Mouse (Mus musculus) neural tube, embryonic 15.5 days (tissue): ENCODE measurements at regions not wholly inside any gene's neighbourhood (a gene's known extent, or its start where the extent isn't known, plus 50 kb on each side); places are given as distances from the start of the nearest gene placed in this dataset.

Source experiments
- ATAC-seq: fragments of 200-750 bp; cut with Nextera tagmentation; 2 replicates; pipeline ENCODE4 v1.8.0; 2017; ENCODE audit warnings: mild to moderate bottlenecking, moderate TSS enrichment, moderate library complexity; ENCODE audit not compliant: low FRiP score
- H3K27ac ChIP-seq: fragments of 300-500 bp; sonication (generic); replicated peaks from 2 replicates; pipeline ENCODE4 v1.5.1; 2015; ENCODE audit warnings: mild to moderate bottlenecking, inconsistent platforms
- H3K27me3 ChIP-seq: fragments of 300-500 bp; sonication (generic); replicated peaks from 2 replicates; pipeline ENCODE4 v1.6.1; 2015; ENCODE audit warnings: inconsistent platforms
- H3K36me3 ChIP-seq: fragments of 300-500 bp; sonication (generic); 2 replicates; pipeline ENCODE4 v1.6.1; 2015; ENCODE audit warnings: inconsistent platforms
- H3K4me1 ChIP-seq: fragments of 300-500 bp; sonication (generic); 2 replicates; pipeline ENCODE4 v1.6.1; 2015; ENCODE audit warnings: inconsistent platforms
- H3K4me2 ChIP-seq: fragments of 300-500 bp; sonication (generic); 2 replicates; pipeline ENCODE4 v1.6.1; 2015; ENCODE audit warnings: inconsistent platforms, mild to moderate bottlenecking, moderate library complexity
- H3K4me3 ChIP-seq: fragments of 300-500 bp; sonication (generic); replicated peaks from 2 replicates; pipeline ENCODE4 v1.5.1; 2015; ENCODE audit warnings: mild to moderate bottlenecking, inconsistent platforms
- H3K9ac ChIP-seq: fragments of 300-500 bp; sonication (generic); replicated peaks from 2 replicates; pipeline ENCODE4 v1.6.1; 2015; ENCODE audit warnings: mild to moderate bottlenecking, inconsistent platforms
- H3K9me3 ChIP-seq: fragments of 300-500 bp; sonication (generic); replicated peaks from 2 replicates; pipeline ENCODE4 v1.6.1; 2016; ENCODE audit warnings: inconsistent platforms
- WGBS: fragments of 180-500 bp; shearing (Covaris S2); methylation state at CpG from one replicate; pipeline ENCODE4 v1.1.7; 2015; ENCODE audit warnings: mixed read lengths; 5-methylcytosine and 5-hydroxymethylcytosine counted together

DNA sequence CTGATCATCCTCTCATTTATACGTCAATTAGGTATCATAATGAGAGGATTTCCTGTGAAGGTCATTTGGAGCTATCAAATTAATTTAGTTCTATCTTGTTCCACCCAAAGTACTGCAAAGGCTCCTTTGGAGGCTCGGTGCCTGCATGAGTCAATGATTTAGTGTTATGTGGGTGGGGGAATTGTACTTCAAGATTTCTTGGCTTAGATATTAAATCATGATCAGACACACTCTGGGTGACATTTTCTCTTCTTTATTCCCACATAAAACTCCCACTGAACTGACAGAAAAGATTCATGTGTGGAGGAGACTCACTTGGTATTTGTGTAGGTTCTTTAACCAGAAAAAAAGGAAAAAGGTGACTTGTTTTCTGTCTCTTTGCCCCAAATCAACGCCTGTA, 372.6 kb upstream of the Actbl2 start:
- Histone ChIP-seq H3K4me2 (no peak overlapping the region), H3K36me3 (no peaks in the 10 kb centered on the region), H3K9ac (no peak overlapping the region), H3K4me3 (no peak overlapping the region), H3K27me3 (no peaks in the 10 kb centered on the region), H3K4me1 (no peaks in the 10 kb centered on the region), H3K27ac (no peak overlapping the region), H3K9me3 (no peaks in the 10 kb centered on the region)
- no peak for ATAC-seq
- WGBS = 47% methylated on average over 3 of the region's 3 CpGs

- WGBS = 67% methylated on average over 10 of the region's 10 CpGs
- Histone ChIP-seq H3K27me3 (no peaks in the 10 kb centered on the region), H3K27ac (no peak overlapping the region), H3K36me3 (no peaks in the 10 kb centered on the region), H3K9ac (no peak overlapping the region), H3K4me2 (no peak overlapping the region), H3K4me3 (no peak overlapping the region), H3K9me3 (no peaks in the 10 kb centered on the region), H3K4me1 (no peaks in the 10 kb centered on the region)
- no peak for ATAC-seq
Measured at GRCm38 (mm10) chr13:110882661-110883172, 372.1 kb upstream of the Actbl2 start.

DNA sequence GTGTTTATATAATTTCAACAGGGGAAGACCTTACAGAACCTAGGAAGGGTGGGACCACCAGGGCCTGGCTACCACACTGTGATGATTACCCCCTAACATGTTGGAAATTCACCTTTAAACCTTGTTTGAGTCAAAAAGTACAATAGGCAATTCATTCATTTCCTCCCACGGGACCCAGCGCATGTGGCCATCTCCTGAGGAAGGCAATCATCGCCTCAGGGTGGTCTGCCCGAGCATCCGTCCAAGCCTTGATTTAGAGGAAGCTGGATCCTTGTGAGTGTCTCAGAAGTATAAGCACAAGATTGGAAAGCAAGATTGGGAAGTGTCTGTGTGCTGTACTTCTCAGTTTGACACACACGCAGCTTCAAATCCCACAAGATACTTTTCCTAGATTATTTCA, 360.9 kb upstream of the Actbl2 start:
- Histone ChIP-seq H3K27me3 (no peaks in the 10 kb centered on the region), H3K4me1 (no peaks in the 10 kb centered on the region), H3K9me3 (no peaks in the 10 kb centered on the region), H3K27ac (no peak overlapping the region), H3K36me3 (no peaks in the 10 kb centered on the region), H3K9ac (no peak overlapping the region), H3K4me3 (no peak overlapping the region), H3K4me2 (no peak overlapping the region)
- ATAC-seq = no peak
- WGBS = 77% methylated on average over 6 of the region's 6 CpGs

DNA sequence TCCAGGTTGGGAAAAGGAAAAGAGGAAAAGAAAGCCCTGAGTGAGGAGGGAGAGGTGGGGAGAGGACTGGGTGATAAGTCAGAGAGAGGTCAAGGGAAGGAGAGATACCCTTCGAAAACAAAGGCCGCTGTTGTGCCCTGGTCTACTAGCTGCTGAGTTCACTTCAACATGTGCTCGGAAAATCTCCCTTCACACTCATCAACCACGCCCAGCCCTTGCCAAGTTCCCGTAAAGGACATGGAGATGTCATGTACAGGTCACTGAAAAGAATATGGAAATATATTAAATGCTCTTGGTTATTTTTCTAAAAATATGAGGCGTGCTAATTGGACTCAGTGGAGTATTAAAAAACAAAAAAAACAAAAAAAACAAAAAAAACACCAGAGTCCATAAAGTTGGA, 359.5 kb upstream of the Actbl2 start:
- H3K27me3 ChIP-seq = no peaks in the 10 kb centered on the region
- no peaks in the 10 kb centered on the region for H3K36me3 ChIP-seq
- H3K4me2 ChIP-seq = no peak overlapping the region
- H3K27ac ChIP-seq = no peak overlapping the region
- no peaks in the 10 kb centered on the region for H3K4me1 ChIP-seq
- no peak overlapping the region for H3K4me3 ChIP-seq
- no peaks in the 10 kb centered on the region for H3K9me3 ChIP-seq
- no peak overlapping the region for H3K9ac ChIP-seq
- 83% methylated on average over 6 of the region's 6 CpGs for WGBS
- ATAC-seq = no peak

GRCm38 (mm10) chr13:110895900-110896299, 358.9 kb upstream of the Actbl2 start:
- H3K4me3 ChIP-seq = no peak overlapping the region
- 79% methylated on average over 8 of the region's 8 CpGs for WGBS
- H3K4me1 ChIP-seq = no peaks in the 10 kb centered on the region
- no peaks in the 10 kb centered on the region for H3K36me3 ChIP-seq
- no peak overlapping the region for H3K9ac ChIP-seq
- ATAC-seq = no peak
- H3K27me3 ChIP-seq = no peaks in the 10 kb centered on the region
- H3K4me2 ChIP-seq = no peak overlapping the region
- no peak overlapping the region for H3K27ac ChIP-seq
- no peaks in the 10 kb centered on the region for H3K9me3 ChIP-seq

DNA sequence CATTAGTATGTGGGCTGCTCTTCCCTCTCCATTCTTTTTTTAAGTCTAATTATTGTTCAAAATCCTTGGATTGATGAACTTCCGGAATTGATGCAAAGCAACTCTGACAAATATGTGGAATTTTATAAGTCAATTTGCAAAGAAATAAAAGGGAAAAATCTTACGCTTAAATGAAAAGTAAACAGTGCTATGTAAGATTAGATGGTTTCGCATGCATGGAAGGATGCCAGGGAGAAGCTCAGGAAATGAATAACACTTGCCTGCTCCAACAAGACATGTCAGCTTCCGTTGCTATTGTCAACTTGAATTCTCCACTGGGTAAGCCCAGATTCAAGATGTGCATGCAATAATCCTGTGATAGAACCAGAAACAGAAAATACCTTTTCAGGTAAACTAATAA, 357.2 kb upstream of the Actbl2 start:
- no peaks in the 10 kb centered on the region for H3K27me3 ChIP-seq
- no peaks in the 10 kb centered on the region for H3K4me1 ChIP-seq
- no peak overlapping the region for H3K4me2 ChIP-seq
- H3K9ac ChIP-seq = no peak overlapping the region
- 66% methylated on average over 4 of the region's 4 CpGs for WGBS
- no peaks in the 10 kb centered on the region for H3K9me3 ChIP-seq
- no peak for ATAC-seq
- H3K36me3 ChIP-seq = no peaks in the 10 kb centered on the region
- no peak overlapping the region for H3K4me3 ChIP-seq
- H3K27ac ChIP-seq = no peak overlapping the region

GRCm38 (mm10) chr13:110902994-110903644, 351.7 kb upstream of the Actbl2 start:
- no peak overlapping the region for H3K27ac ChIP-seq
- no peak for ATAC-seq
- H3K4me3 ChIP-seq = no peak overlapping the region
- no peak overlapping the region for H3K4me2 ChIP-seq
- H3K4me1 ChIP-seq = 0 out of 2 replicates have a peak, but pooled peaks cover 4% of the 10 kb centered on the region
- H3K36me3 ChIP-seq = no peaks in the 10 kb centered on the region
- H3K9ac ChIP-seq = no peak overlapping the region
- WGBS = 73% methylated on average over 7 of the region's 7 CpGs
- H3K9me3 ChIP-seq = no peaks in the 10 kb centered on the region
- no peaks in the 10 kb centered on the region for H3K27me3 ChIP-seq

GRCm38 (mm10) chr13:110907319-110907955, 347.4 kb upstream of the Actbl2 start:
- no peak overlapping the region for H3K9ac ChIP-seq
- H3K4me2 ChIP-seq = no peak overlapping the region
- H3K36me3 ChIP-seq = no peaks in the 10 kb centered on the region
- H3K27me3 ChIP-seq = no peaks in the 10 kb centered on the region
- no peak overlapping the region for H3K4me3 ChIP-seq
- H3K9me3 ChIP-seq = no peaks in the 10 kb centered on the region
- WGBS = 63% methylated on average over 6 of the region's 6 CpGs
- no peak overlapping the region for H3K27ac ChIP-seq
- no peak for ATAC-seq
- H3K4me1 ChIP-seq = 0 out of 2 replicates have a peak, but pooled peaks cover 4% of the 10 kb centered on the region

GRCm38 (mm10) chr13:110911866-110912265, 342.9 kb upstream of the Actbl2 start:
- no peaks in the 10 kb centered on the region for H3K36me3 ChIP-seq
- 0 out of 2 replicates have a peak, but pooled peaks cover 4% of the 10 kb centered on the region for H3K4me1 ChIP-seq
- 90% methylated on average over 7 of the region's 7 CpGs for WGBS
- no peak overlapping the region for H3K4me3 ChIP-seq
- no peaks in the 10 kb centered on the region for H3K27me3 ChIP-seq
- H3K9ac ChIP-seq = no peak overlapping the region
- ATAC-seq = no peak
- H3K27ac ChIP-seq = no peak overlapping the region
- H3K9me3 ChIP-seq = no peaks in the 10 kb centered on the region
- H3K4me2 ChIP-seq = no peak overlapping the region

DNA sequence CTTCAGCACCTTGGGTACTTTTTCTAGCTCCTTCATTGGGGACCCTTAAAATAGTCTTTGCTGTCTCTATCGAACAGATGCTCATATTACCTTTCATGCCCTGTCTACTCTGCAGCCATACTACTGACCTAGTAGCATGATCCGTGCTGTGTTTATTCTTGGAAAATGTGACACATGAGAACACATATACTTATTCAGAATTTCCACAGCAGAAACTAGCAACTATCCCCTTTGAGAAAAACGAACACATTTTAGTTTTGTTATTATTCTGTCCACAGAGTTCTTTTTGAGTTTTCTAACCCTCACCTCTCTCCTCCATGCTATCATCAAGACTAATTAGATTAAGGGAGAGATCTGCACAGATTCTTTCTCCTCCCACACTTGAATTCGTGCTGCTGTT, 341.6 kb upstream of the Actbl2 start:
- WGBS = 88% methylated on average over 4 of the region's 4 CpGs
- Histone ChIP-seq H3K27me3 (no peaks in the 10 kb centered on the region), H3K27ac (no peak overlapping the region), H3K36me3 (no peaks in the 10 kb centered on the region), H3K4me2 (no peak overlapping the region), H3K9me3 (no peaks in the 10 kb centered on the region), H3K9ac (no peak overlapping the region), H3K4me1 (no peaks in the 10 kb centered on the region), H3K4me3 (no peak overlapping the region)
- ATAC-seq = no peak

GRCm38 (mm10) chr13:110913687-110914086, 341.1 kb upstream of the Actbl2 start:
- WGBS = 78% methylated on average over 5 of the region's 5 CpGs
- H3K9me3 ChIP-seq = no peaks in the 10 kb centered on the region
- H3K27me3 ChIP-seq = no peaks in the 10 kb centered on the region
- H3K36me3 ChIP-seq = no peaks in the 10 kb centered on the region
- H3K4me2 ChIP-seq = no peak overlapping the region
- no peak overlapping the region for H3K9ac ChIP-seq
- H3K27ac ChIP-seq = no peak overlapping the region
- H3K4me3 ChIP-seq = no peak overlapping the region
- no peak for ATAC-seq
- no peaks in the 10 kb centered on the region for H3K4me1 ChIP-seq

- WGBS = 83% methylated on average over 1 of the region's 1 CpGs
- Histone ChIP-seq H3K4me1 (no peaks in the 10 kb centered on the region), H3K27ac (no peak overlapping the region), H3K9me3 (no peaks in the 10 kb centered on the region), H3K9ac (no peak overlapping the region), H3K36me3 (no peaks in the 10 kb centered on the region), H3K4me3 (no peak overlapping the region), H3K4me2 (no peak overlapping the region), H3K27me3 (no peaks in the 10 kb centered on the region)
- ATAC-seq = no peak
Measured at GRCm38 (mm10) chr13:110915161-110915560, 339.7 kb upstream of the Actbl2 start.
